Mouse (Mus musculus) CH12.LX (cell line): ENCODE data around the gene Rab42. TPM values are rescaled to one million over a fixed set of nuclear protein-coding genes. Genes with fewer than 3 reads are reported as not detected.

ENCODE experiments used
- DNase-seq: peaks from one replicate; pipeline ENCODE4 v3.0.0-alpha.2; 2013; ENCODE audit errors: extremely low read depth
- H3K27ac ChIP-seq: 2 replicates; pipeline ENCODE4 v1.5.1; 2012; ENCODE audit warnings: low read depth, mild to moderate bottlenecking, control low read depth, moderate library complexity; ENCODE audit not compliant: insufficient read depth
- H3K27me3 ChIP-seq: replicated peaks from 2 replicates; pipeline ENCODE3; 2012; ENCODE audit warnings: inconsistent platforms
- H3K36me3 ChIP-seq, 2 experiments: replicated peaks in 1 of 2; 2 replicates each; pipeline versions ENCODE3 to v1.6.1; 2012; ENCODE audit warnings: inconsistent platforms in 1 of 2, low read length in 1 of 2, mild to moderate bottlenecking in 1 of 2, mixed read lengths in 1 of 2, moderate library complexity in 1 of 2; ENCODE audit not compliant: control insufficient read depth in 1 of 2, insufficient read depth in 1 of 2
- H3K4me1 ChIP-seq, 2 experiments: 2 replicates each; pipeline ENCODE4 v1.6.1; 2012; ENCODE audit warnings: inconsistent platforms in 1 of 2, moderate library complexity in 1 of 2; ENCODE audit not compliant: insufficient read depth in 2 of 2, control insufficient read depth in 1 of 2
- H3K4me2 ChIP-seq: 2 replicates; pipeline ENCODE4 v1.6.1; 2012; ENCODE audit warnings: low read depth, mild to moderate bottlenecking, control low read depth; ENCODE audit not compliant: poor library complexity, insufficient read depth, severe bottlenecking
- H3K4me3 ChIP-seq, 3 experiments: fragments of 150-350 bp in 1 of 3; sonication (generic) in 1 of 3; replicated peaks in 1 of 3; 2 replicates each; pipeline versions ENCODE3 to v1.5.1; 2011 to 2012; ENCODE audit warnings: low read depth in 2 of 3, low read length in 2 of 3, mild to moderate bottlenecking in 2 of 3, moderate library complexity in 2 of 3, control low read depth in 1 of 3, improper control_type of control experiment in 1 of 3, inconsistent platforms in 1 of 3, mixed read lengths in 1 of 3; ENCODE audit not compliant: poor library complexity in 1 of 3
- H3K79me2 ChIP-seq: replicated peaks from 2 replicates; pipeline ENCODE4 v1.6.1; 2012; ENCODE audit warnings: mild to moderate bottlenecking, moderate library complexity; ENCODE audit not compliant: control insufficient read depth, poor library complexity, insufficient read depth, severe bottlenecking; ENCODE audit errors: extremely low read depth
- H3K9ac ChIP-seq: 2 replicates; pipeline ENCODE4 v1.6.1; 2012; ENCODE audit warnings: low read depth, mild to moderate bottlenecking, control low read depth, moderate library complexity; ENCODE audit not compliant: insufficient read depth
- H3K9me3 ChIP-seq: replicated peaks from 2 replicates; pipeline ENCODE3; 2012; ENCODE audit warnings: low read length, inconsistent platforms, mixed read lengths
- BHLHE40 ChIP-seq: IDR thresholded peaks from 2 replicates; pipeline ENCODE4 v1.6.1; 2011; ENCODE audit warnings: mild to moderate bottlenecking, low read depth, low read length, improper control_type of control experiment
- CHD1 ChIP-seq: IDR thresholded peaks from 2 replicates; pipeline ENCODE4 v1.6.1; 2012; ENCODE audit warnings: low read depth, low read length, improper control_type of control experiment, inconsistent platforms
- E2F4 ChIP-seq: IDR thresholded peaks from 2 replicates; pipeline ENCODE4 v1.6.1; 2011; ENCODE audit warnings: low read depth, low read length, improper control_type of control experiment; ENCODE audit not compliant: insufficient replicate concordance
- ELF1 ChIP-seq: IDR thresholded peaks from 2 replicates; pipeline ENCODE4 v1.6.1; 2014; ENCODE audit warnings: low read depth, mild to moderate bottlenecking, inconsistent platforms, low read length, improper control_type of control experiment
- EP300 ChIP-seq: IDR thresholded peaks from 2 replicates; pipeline ENCODE4 v1.6.1; 2011; ENCODE audit warnings: low read length, improper control_type of control experiment
- GABPA ChIP-seq: IDR thresholded peaks from 2 replicates; pipeline ENCODE4 v1.6.1; 2012; ENCODE audit warnings: low read depth, low read length, improper control_type of control experiment, inconsistent platforms; ENCODE audit not compliant: insufficient replicate concordance
- HCFC1 ChIP-seq: IDR thresholded peaks from 2 replicates; pipeline ENCODE4 v1.6.1; 2012; ENCODE audit warnings: low read depth, mild to moderate bottlenecking, inconsistent platforms, low read length, improper control_type of control experiment
- IRF4 ChIP-seq: IDR thresholded peaks from 2 replicates; pipeline ENCODE4 v1.6.1; 2014; ENCODE audit warnings: low read depth, mild to moderate bottlenecking, inconsistent platforms, low read length, improper control_type of control experiment
- JUND ChIP-seq: conservative IDR thresholded peaks from 2 replicates; pipeline ENCODE4 v1.6.1; 2011; ENCODE audit warnings: low read depth, low read length, improper control_type of control experiment
- MEF2A ChIP-seq: IDR thresholded peaks from 2 replicates; pipeline ENCODE4 v1.6.1; 2014; ENCODE audit warnings: low read depth, mild to moderate bottlenecking, inconsistent platforms, low read length, improper control_type of control experiment, borderline replicate concordance
- NRF1 ChIP-seq: IDR thresholded peaks from 2 replicates; pipeline ENCODE4 v1.6.1; 2014; ENCODE audit warnings: low read depth, mild to moderate bottlenecking, inconsistent platforms, low read length, improper control_type of control experiment, moderate library complexity
- POLR2A ChIP-seq: IDR thresholded peaks from 2 replicates; pipeline ENCODE4 v1.6.1; 2011; ENCODE audit warnings: low read depth, mild to moderate bottlenecking, improper control_type of control experiment, low read length
- RCOR1 ChIP-seq: conservative IDR thresholded peaks from 2 replicates; pipeline ENCODE4 v1.6.1; 2012; ENCODE audit warnings: low read depth, mild to moderate bottlenecking, inconsistent platforms, low read length, improper control_type of control experiment
- SIN3A ChIP-seq: IDR thresholded peaks from 2 replicates; pipeline ENCODE4 v1.6.1; 2012; ENCODE audit warnings: low read length, improper control_type of control experiment, inconsistent platforms
- TCF12 ChIP-seq: IDR thresholded peaks from 2 replicates; pipeline ENCODE4 v1.6.1; 2014; ENCODE audit warnings: low read depth, mild to moderate bottlenecking, inconsistent platforms, low read length, improper control_type of control experiment
- USF1 ChIP-seq: IDR thresholded peaks from 2 replicates; pipeline ENCODE4 v1.6.1; 2014; ENCODE audit warnings: low read depth, mild to moderate bottlenecking, inconsistent platforms, low read length, improper control_type of control experiment
- ZC3H11A ChIP-seq: IDR thresholded peaks from 2 replicates; pipeline ENCODE4 v1.6.1; 2012; ENCODE audit warnings: low read depth, mild to moderate bottlenecking, inconsistent platforms, low read length, improper control_type of control experiment
- ZKSCAN1 ChIP-seq: IDR thresholded peaks from 2 replicates; pipeline ENCODE4 v1.6.1; 2012; ENCODE audit warnings: low read depth, inconsistent platforms, low read length, improper control_type of control experiment, borderline replicate concordance
- ZMIZ1 ChIP-seq: IDR thresholded peaks from 2 replicates; pipeline ENCODE4 v1.6.1; 2012; ENCODE audit warnings: low read depth, mild to moderate bottlenecking, inconsistent platforms, low read length, improper control_type of control experiment
- ZNF384 ChIP-seq: IDR thresholded peaks from 2 replicates; pipeline ENCODE4 v1.6.1; 2012; ENCODE audit warnings: low read depth, low read length, improper control_type of control experiment, inconsistent platforms
- dilution Hi-C: fragments of 300-500 bp; cut with MboI; formaldehyde crosslinking; loops from 2 replicates; pipeline ENCODE4 v1.14.3; 2020; ENCODE audit warnings: low sequenced_read_pairs; ENCODE audit not compliant: extremely low pct_unique_long_range_greater_than_20kb, extremely low pct_ligation_motif_present
- in situ Hi-C: fragments of 300-500 bp; cut with MboI; formaldehyde crosslinking; loops from 3 replicates; pipeline ENCODE4 v1.14.3; 2019; ENCODE audit warnings: low sequenced_read_pairs, low pct_ligation_motif_present, low pct_unique_long_range_greater_than_20kb, mixed read lengths
- polyA plus RNA-seq: library from polyadenylated mRNA; unstranded; fragments of >175 nt; gene quantifications from 2 replicates; pipeline ENCODE4 v1.2.1, GENCODE M21; 2012; ENCODE audit warnings: low read depth; ENCODE audit not compliant: insufficient read length
- total RNA-seq, 2 experiments: library from RNA; depleted of rRNA; stranded (reverse); fragments of 300-350 nt in 1 of 2; fragments of >200 nt in 1 of 2; gene quantifications; 2 replicates each; pipeline ENCODE4 v1.2.3; 2012 to 2014

Gene Rab42
- total RNA-seq (2012; rRNA removed) (0.38 and 0.51 TPM in 2 replicates), total RNA-seq (2014; rRNA removed) (not detected in 2 replicates), polyA plus RNA-seq (0.31 TPM in 1 of 2 replicates, not detected in the other)

- no peak for TF ChIP-seq EP300
- no peak for TF ChIP-seq POLR2A
- no peak for TF ChIP-seq IRF4
- TF ChIP-seq JUND, result no peak
- TF ChIP-seq CHD1, result no peak
- no peak for TF ChIP-seq USF1
- no peak for TF ChIP-seq TCF12
- TF ChIP-seq ZMIZ1, result no peak
- TF ChIP-seq RCOR1, result no peak
- no peak for TF ChIP-seq NRF1
- TF ChIP-seq ZKSCAN1, result no peak
- no peak for TF ChIP-seq SIN3A
- no peak for TF ChIP-seq ZNF384
- Histone ChIP-seq H3K27me3 (no peaks in the 10 kb centered on the region), H3K9me3 (no peaks in the 10 kb centered on the region), H3K4me3 (peak within 1 kb of the TSS; percentile 14 to 47 (median 32)), H3K9ac (peak within 1 kb of the TSS; percentile 13; the same call in 1 of the 2 replicates), H3K4me2 (peak within 1 kb of the TSS; percentile 29; the same call in 1 of the 2 replicates), H3K36me3 (no peaks in the 10 kb centered on the region), H3K27ac (no peak within 1 kb of the TSS), H3K4me1 (peaks cover 10 to 26% of the 10 kb centered on the region in 2 experiments), H3K79me2 (no peaks in the 10 kb centered on the region)
- no peak for DNase-seq
- dilution Hi-C loops, result no loop called here
- in situ Hi-C loops, result loop anchor here (5.0 to 25.0 kb wide), 2 partner anchors 34 to 209 kb away; partner anchors contain the start of gene Sesn2
Observed at GRCm38 (mm10) chr4:132302939-132303479, at the start of gene Rab42. TSS of gene Rab42 (minus strand) at chr4:132303385.

- Histone ChIP-seq H3K9ac (peak overlapping the region; percentile 99), H3K36me3 (peaks cover 14 to 35% of the 10 kb centered on the region in 2 experiments), H3K79me2 (peaks cover 23% of the 10 kb centered on the region), H3K4me1 (peaks cover 8 to 50% of the 10 kb centered on the region in 2 experiments), H3K27ac (peak overlapping the region; percentile 44; the same call in 1 of the 2 replicates), H3K27me3 (no peaks in the 10 kb centered on the region), H3K4me3 (peak overlapping the region; percentile 84 to 96 (median 87)), H3K4me2 (peak overlapping the region; percentile 91), H3K9me3 (no peaks in the 10 kb centered on the region)
- no peak for DNase-seq
- in situ Hi-C loops (loop anchor here (10.0 kb wide), 1 partner anchor 62 kb away; no protein-coding TSS in a partner anchor), dilution Hi-C loops (no loop called here)
- TF ChIP-seq GABPA, result no peak
- TF ChIP-seq HCFC1, result no peak
- TF ChIP-seq ZMIZ1, result no peak
- no peak for TF ChIP-seq ELF1
- no peak for TF ChIP-seq BHLHE40
- no peak for TF ChIP-seq MEF2A
- no peak for TF ChIP-seq RCOR1
- TF ChIP-seq JUND, result no peak
- TF ChIP-seq E2F4, result no peak
- TF ChIP-seq ZC3H11A, result no peak
- TF ChIP-seq TCF12, result no peak
Observed at GRCm38 (mm10) chr4:132352739-132353138, 49.6 kb upstream of the Rab42 start.
